Mouse (Mus musculus): ENCODE measurements around the gene Itsn1.

Gene Itsn1

GRCm38 (mm10) chr16:91820299-91820698 lies 91.2 kb downstream of the Itsn1 start:
- DNase-seq: no peak

DNA sequence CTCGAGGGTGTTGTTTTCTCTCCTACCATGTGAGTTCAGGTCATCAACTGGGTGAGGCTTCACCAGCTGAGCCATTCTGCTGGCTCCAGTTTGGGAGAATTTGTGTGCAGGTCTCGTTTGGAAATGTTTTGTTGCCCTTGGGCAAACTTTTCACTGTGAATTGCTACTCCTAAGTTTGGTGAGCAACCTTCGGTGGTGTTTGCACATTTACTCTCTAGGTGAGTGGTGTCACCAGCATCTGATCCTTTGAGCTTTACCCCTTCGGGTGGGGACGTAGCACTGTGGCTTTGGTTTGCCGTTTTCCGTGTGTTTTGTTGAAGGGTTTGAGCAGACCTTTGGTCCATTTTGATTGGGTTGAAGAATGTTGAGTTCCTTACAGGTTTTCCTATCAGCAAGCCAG lies 93.2 kb downstream of the Itsn1 start:
- DNase-seq: no peak

DNA sequence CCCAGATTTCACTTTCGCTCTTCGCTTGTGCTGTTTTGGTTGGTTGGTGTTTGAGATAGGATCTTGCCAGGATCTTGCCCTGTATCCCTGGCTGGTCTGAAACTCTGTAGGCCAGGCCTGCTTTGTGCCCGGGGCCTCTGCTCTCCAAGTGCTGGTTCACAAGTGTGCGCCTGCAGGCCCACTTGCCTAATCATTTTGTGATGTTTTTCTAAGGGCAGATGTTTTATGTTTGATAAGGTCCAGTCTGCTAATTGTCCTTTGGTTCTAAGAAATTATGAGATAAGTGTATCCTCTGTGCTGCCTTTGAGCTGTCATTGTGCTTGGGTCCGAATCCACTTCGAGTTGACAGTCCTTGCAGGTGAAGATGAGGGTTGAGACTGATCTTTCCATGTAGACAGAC lies 93.7 kb downstream of the Itsn1 start:
- DNase-seq: no peak

GRCm38 (mm10) chr16:91825774-91826325 lies 96.8 kb downstream of the Itsn1 start:
- DNase-seq: no peak

- no peak for DNase-seq
Observed at GRCm38 (mm10) chr16:91826893-91827292, 97.8 kb downstream of the Itsn1 start.

DNA sequence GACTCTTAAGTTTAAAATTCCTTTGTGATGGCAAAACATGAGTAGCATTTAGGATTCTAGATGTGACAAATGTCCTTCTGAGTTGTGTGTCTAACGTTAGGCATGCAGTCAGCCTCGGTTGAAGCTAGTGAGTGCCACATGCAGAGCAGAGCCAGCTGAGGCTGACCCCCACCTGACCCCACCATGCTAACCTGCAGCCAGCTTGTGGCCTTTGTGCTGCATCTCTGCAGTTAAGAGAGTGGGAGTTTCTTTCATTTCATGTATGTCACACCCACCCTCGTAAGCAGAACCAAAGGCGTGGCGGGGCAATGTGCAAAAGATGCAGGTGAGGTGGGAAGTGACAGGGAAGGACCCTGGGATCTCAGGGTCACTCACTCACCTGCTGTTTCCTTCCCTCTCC lies 98.4 kb downstream of the Itsn1 start:
- no peak for DNase-seq

DNA sequence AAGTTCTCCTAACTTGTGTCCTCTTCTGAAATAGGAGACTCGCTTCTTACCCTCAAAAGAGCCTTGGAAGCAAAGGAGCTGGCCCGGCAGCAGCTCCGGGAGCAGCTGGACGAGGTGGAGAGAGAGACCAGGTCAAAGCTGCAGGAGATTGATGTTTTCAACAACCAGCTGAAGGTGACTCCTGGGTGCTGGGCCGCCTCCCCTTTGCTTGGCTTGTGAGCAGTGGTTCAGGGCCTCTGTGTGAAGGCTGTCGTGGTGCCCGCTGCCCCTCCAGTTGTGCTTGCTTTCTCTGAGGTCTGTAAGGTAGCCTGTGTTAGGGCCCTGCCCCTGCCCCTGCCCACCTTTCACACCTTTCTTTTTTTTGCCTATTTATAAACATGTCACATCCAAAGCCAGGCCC lies 99.1 kb downstream of the Itsn1 start:
- no peak for DNase-seq

DNA sequence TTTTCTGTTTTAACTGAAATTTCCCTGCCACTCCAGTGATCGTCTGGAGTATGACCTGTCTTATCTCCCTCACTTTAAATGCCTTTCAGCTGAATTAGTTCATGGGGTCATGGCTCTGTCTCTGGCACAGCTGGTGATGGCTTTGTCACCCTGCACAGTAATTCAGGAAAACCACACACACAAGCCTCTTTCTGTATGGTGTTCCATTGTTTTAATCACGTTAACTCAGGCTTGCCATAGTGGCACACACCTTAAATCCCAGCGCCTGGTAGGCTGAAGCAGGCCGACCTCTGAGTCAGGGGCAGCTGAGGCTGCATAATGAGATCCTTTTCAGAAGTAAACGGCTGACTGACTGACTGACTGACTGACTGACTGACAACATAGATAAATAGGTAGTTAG lies 99.5 kb downstream of the Itsn1 start:
- DNase-seq: no peak

- no peak for DNase-seq
Observed at GRCm38 (mm10) chr16:91829121-91829520, 100.0 kb downstream of the Itsn1 start.

GRCm38 (mm10) chr16:91830260-91830659 lies 101.2 kb downstream of the Itsn1 start:
- DNase-seq: no peak

DNA sequence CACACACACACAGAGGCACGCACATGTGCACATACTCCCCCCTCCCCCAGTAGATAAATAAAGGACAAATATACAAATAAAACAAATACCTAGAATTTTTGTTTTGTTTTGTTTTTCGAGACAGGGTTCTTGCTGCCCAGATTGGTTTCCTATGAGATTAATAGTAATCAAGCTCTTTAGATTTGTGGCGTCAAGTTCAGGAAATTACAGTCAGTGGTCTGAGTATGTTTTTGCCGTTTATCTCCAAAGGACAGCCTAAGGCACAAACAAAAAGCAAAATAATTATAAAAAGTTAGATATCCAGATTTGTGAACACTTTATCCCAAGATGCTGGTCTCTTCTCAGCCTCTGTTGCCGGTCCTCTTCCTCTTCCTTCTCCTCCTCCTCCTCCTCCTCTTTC lies 104.0 kb downstream of the Itsn1 start:
- DNase-seq: no peak

DNA sequence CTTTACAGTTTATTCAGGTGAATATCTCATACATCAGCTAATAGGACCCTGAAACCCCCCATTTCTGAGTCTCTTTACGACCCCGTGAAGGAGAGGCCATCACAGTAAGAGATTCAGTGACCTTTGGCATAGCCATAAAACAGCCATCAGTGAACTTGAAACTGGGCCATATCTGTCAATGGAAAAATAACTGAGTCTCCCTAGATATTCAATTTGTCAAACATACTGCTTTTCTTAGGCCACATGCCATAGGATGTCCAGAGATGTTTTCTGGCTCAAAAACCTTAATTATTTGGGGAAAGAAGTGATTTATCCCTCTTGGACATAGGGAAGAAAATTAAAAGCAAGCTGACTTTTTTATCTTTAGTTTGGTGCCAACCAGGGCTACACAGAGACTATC lies 104.5 kb downstream of the Itsn1 start:
- DNase-seq: no peak

DNA sequence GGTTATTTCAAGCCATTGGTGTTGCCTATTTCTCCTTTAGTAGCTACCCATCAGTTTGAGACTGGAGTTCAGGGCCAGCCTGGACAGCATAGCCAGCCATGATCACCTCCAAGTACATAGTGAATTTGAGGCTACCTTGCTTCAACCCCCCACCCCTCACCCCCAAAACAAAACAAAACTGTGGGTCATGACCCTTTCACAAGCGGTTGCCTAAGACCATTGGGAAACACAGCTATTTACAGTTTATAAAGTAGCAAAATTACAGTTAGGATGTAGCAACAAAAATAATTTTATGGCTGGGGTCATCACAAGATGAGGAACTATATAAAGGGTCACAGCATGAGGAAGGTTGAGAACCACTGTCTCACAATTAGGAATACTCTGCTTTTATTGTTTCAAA lies 104.9 kb downstream of the Itsn1 start:
- DNase-seq: no peak

- no peak for DNase-seq
Observed at GRCm38 (mm10) chr16:91835790-91836189, 106.7 kb downstream of the Itsn1 start.

DNA sequence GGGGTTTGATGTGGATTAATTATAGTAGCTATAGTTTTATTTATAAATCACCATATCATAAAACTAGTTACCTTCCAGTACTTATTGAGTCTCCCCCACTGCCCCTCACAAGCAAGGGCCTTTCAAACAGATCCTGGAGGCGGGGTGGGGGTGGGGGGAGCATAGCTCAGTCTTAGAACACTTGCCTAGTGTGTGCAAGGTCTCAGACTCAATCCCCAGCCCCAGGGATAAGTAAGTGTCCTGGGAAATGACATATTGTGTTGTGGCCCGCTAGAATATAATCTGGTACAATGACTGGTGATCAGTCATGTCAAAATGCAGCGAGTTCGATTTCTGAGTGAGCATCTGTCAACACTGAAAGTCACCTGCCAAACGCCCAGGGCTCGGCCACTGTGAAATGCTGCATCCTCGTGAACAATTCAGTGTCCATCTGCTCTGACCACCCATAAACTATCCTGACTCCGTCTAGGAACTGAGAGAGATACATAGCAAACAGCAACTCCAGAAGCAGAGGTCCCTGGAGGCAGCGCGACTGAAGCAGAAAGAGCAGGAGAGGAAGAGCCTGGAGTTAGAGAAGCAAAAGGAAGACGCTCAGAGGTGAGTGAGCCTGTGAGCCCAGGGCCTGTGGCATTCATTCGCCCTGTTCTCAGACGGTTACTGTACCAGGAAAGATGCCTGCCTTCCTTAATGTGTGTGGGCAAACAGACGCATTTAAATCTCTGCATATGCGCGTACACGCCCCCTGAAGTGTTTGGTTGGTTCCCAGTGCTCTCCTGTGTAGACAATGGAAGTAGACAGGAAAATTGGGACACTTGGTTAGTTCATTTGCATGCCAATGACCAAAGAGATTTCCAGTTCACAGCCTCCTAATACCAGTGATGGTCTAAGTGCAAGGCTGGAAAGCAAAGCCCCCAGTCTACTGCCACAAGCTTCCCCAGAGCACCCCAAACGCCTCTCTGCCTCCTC lies 107.8 kb downstream of the Itsn1 start:
- DNase-seq: no peak

DNA sequence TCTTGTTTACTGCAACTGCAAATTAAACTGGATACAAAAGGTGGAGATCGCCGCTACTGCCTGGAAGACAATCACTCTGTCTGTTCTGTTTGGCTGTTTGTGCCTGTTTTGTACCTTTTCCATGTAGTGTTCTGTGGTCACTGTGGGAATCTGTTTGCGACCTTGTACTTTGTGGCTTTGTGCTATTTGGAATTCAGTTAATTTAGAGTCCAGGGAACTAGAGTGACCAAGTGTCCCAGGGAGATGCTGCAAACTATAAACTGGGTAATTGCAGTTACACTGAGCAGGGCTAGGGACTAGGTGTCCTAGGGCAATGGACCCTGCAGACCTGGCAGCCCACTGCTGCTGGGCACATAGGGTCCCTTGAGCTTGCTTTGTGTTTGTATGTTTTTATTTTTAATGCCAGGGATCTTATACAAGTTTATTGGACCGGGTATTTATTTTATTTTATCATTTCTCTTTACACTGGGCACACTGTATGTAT lies 108.5 kb downstream of the Itsn1 start:
- no peak for DNase-seq

GRCm38 (mm10) chr16:91838771-91839170 lies 109.7 kb downstream of the Itsn1 start:
- no peak for DNase-seq

- no peak for DNase-seq
Observed at GRCm38 (mm10) chr16:91839462-91839861, 110.4 kb downstream of the Itsn1 start.

DNA sequence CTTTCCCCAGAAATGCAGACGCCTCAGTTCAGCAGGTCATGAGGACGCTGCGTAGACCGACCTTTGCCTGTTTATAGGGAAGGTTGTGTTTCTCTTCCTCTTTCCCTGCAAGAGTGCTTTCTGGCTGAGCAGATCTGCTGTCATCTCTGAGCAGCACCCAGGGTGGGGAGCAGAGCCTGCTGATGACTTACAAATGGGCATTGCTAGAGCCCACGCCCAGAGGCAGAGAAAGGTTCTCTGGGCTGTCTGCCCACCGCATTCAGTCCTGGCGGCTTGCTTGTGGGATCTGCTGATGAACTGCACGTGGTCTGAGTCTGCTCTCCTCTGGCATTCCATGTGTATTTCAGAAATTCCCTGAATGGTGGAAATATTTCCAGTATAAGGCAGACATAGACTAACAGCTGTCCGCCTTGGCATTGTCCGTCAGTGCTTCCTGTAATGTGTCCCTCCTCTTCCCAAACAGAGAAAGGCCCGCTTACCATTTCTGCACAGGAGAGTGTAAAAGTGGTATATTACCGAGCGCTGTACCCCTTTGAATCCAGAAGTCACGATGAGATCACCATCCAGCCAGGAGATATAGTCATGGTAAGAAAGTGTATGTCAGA lies 112.0 kb downstream of the Itsn1 start:
- no peak for DNase-seq

- DNase-seq: no peak
Observed at GRCm38 (mm10) chr16:91846089-91846741, 117.1 kb downstream of the Itsn1 start.

DNA sequence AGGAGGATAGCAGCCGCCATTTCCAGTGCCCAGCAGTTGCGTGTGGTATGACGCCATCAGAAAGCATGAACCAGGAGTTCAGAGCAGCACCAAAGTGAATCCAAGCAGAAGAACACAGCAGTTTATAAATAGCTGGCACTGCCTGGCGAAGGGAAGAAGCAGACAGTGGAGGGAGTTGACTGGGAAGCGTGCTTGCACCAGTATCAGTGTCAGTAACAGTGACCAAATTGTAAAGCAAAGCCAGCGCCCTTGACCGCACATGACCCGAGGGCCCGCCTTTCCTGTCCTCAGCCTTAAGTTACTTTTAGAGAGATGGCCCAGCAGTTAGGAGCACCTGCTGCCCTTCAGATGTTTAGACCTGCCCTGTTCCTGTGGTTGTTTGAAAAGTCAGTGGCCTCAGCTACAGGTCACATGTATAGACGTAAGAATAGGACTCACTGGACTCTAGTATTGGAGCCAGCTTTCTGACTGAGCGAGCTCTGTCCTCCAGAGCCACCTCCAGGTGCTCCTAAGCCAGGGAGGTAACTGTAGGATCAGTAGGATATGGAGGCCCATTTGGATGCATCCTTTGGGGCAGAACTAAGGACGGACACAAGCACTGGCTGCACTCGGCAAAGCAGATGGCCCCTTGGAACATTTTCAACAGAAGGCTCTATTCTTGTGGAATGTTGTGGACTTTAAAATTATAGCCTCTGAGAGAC lies 118.6 kb downstream of the Itsn1 start:
- no peak for DNase-seq

- no peak for DNase-seq
Observed at GRCm38 (mm10) chr16:91848505-91848904, 119.4 kb downstream of the Itsn1 start.

Measured in right cerebral cortex, postnatal 4 days (tissue).